Mouse (Mus musculus) myocyte (in vitro differentiated cells): ENCODE data around the gene Ankrd63.

ENCODE experiments used
- E2F4 ChIP-seq: IDR thresholded peaks from one replicate; pipeline ENCODE4 v1.6.1; 2011; ENCODE audit warnings: mild to moderate bottlenecking, control low read depth, moderate library complexity; ENCODE audit not compliant: insufficient read depth
- MAX ChIP-seq: IDR thresholded peaks from one replicate; pipeline ENCODE4 v1.6.1; 2011; ENCODE audit warnings: low read depth, mild to moderate bottlenecking, control low read depth
- MYOD1 ChIP-seq, 3 experiments: IDR thresholded peaks; one replicate each; pipeline ENCODE4 v1.6.1; 2011; ENCODE audit warnings: control low read depth in 2 of 3, low read depth in 2 of 3, mild to moderate bottlenecking in 2 of 3, moderate library complexity in 1 of 3; ENCODE audit not compliant: insufficient read length in 2 of 3, control insufficient read depth in 1 of 3
- MYOG ChIP-seq, 3 experiments: IDR thresholded peaks; one replicate each; pipeline ENCODE4 v1.6.1; 2011; ENCODE audit warnings: control low read depth in 2 of 3, low read depth in 2 of 3, mild to moderate bottlenecking in 2 of 3; ENCODE audit not compliant: insufficient read length in 2 of 3, control insufficient read depth in 1 of 3, insufficient read depth in 1 of 3
- POLR2A ChIP-seq: IDR thresholded peaks from one replicate; pipeline ENCODE4 v1.6.1; 2011; ENCODE audit warnings: low read depth, mild to moderate bottlenecking, control low read depth, moderate library complexity; ENCODE audit not compliant: insufficient read length
- POLR2AphosphoS2 ChIP-seq: IDR thresholded peaks from one replicate; pipeline ENCODE4 v1.6.1; 2011; ENCODE audit warnings: low read depth, control low read depth; ENCODE audit not compliant: insufficient read length
- SRF ChIP-seq: IDR thresholded peaks from one replicate; pipeline ENCODE4 v1.6.1; 2011; ENCODE audit warnings: low read depth; ENCODE audit not compliant: control insufficient read depth, insufficient read length
- TCF12 ChIP-seq: IDR thresholded peaks from one replicate; pipeline ENCODE4 v1.6.1; 2011; ENCODE audit warnings: mild to moderate bottlenecking, control low read depth; ENCODE audit not compliant: poor library complexity, insufficient read depth, severe bottlenecking

DNA sequence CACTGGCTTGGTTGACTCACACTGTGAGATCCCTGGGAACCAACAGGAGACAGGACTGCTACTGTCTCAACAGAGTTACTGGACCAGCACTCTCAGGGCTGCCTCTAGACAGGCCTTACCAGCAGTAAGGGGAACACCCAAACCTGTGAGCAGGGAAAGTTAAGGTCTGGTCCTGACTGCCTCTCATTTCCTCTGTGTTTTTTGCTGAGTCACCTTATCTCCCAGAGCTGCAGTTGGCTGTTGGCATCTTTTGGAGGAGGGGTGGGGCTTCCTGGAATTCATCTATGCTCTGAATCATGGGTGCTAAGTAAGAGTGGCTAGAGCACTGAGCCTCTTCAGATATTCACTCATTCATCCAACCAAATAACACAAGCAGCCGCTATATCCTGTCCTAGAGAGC is 44.7 kb downstream of the Ankrd63 start:
- no peak for TF ChIP-seq POLR2A
- TF ChIP-seq MYOG (IDR thresholded peaks at IDR 0.05; ENCODE audit: control insufficient read depth in 1 of 3, insufficient read depth in 1 of 3, insufficient read length in 2 of 3, low read depth in 2 of 3): no peak
- TF ChIP-seq E2F4: no peak
- TF ChIP-seq POLR2AphosphoS2: no peak
- TF ChIP-seq SRF: no peak
- no peak for TF ChIP-seq MAX
- no peak for TF ChIP-seq MYOD1 (IDR thresholded peaks at IDR 0.05; ENCODE audit: control insufficient read depth in 1 of 3, insufficient read length in 2 of 3, low read depth in 2 of 3)
- no peak for TF ChIP-seq TCF12
